13 mouse cellular contexts compared by ENCODE assay signal in genomic region chr5:73285470-73285978, GRCm38 (mm10).
"Had no signal": no experiment of that assay in that cellular context is flagged by ENCODE, and none has a peak within 500 bp of the region (broad histone marks: within the 10 kb centered on the region; RNA-seq: fewer than 3 reads in every experiment).

No protein-coding gene starts in this region.

- ATAC-seq: lung, postnatal 0 days; midbrain, embryonic 13.5 days had no signal

- DNase-seq: kidney, postnatal 25 days; lung, adult 2 months; lung, postnatal 36 days; right cerebral cortex, adult 18-20 months; right cerebral cortex, postnatal 25 days; thymus, postnatal 36 days had no signal

- H3K36me3 ChIP-seq: limb, embryonic 10.5 days; liver, embryonic 15.5 days; midbrain, embryonic 13.5 days; neural tube, embryonic 15.5 days had no signal

- H3K4me1 ChIP-seq: limb, embryonic 10.5 days; midbrain, embryonic 13.5 days; neural tube, embryonic 15.5 days had no signal

- H3K9me3 ChIP-seq: limb, embryonic 10.5 days; liver, embryonic 15.5 days; midbrain, embryonic 13.5 days; neural tube, embryonic 15.5 days had no signal

- H3K4me3 ChIP-seq: limb, embryonic 10.5 days; liver, embryonic 15.5 days; midbrain, embryonic 13.5 days; neural tube, embryonic 15.5 days had no signal

- H3K4me2 ChIP-seq: liver, embryonic 11.5 days; liver, embryonic 15.5 days; midbrain, embryonic 13.5 days; neural tube, embryonic 15.5 days had no signal

- H3K9ac ChIP-seq: liver, embryonic 15.5 days; midbrain, embryonic 13.5 days; neural tube, embryonic 15.5 days had no signal

- H3K27me3 ChIP-seq: liver, embryonic 15.5 days; midbrain, embryonic 13.5 days; neural tube, embryonic 15.5 days had no signal

- H3K27ac ChIP-seq: limb, embryonic 10.5 days; liver, embryonic 15.5 days; midbrain, embryonic 13.5 days; neural tube, embryonic 15.5 days; stomach, postnatal 0 days had no signal
